Mouse (Mus musculus) T-helper 2 cell (primary cell): ENCODE data around the gene Hoxa11.

Experiments used
- in situ Hi-C: fragments of 300-600 bp; cut with MboI, MseI; formaldehyde crosslinking; loops from one replicate; pipeline ENCODE4 v1.15.1; 2025; ENCODE audit warnings: high pct_unique_total_duplicates

The Hoxa11 gene

GRCm38 (mm10) chr6:52211170-52211935 is 34.3 kb downstream of the Hoxa11 start:
- in situ Hi-C loops, result loop anchor here (5.0 kb wide), 1 partner anchor 194 kb away; no protein-coding TSS in a partner anchor

GRCm38 (mm10) chr6:52209685-52210046 is 35.9 kb downstream of the Hoxa11 start:
- in situ Hi-C loops, result loop anchor here (5.0 kb wide), 1 partner anchor 192 kb away; no protein-coding TSS in a partner anchor

- in situ Hi-C loops, result no loop called here
These were observed 36.5 kb downstream of the Hoxa11 start for GRCm38 (mm10) chr6:52208868-52209684.

- in situ Hi-C loops, result no loop called here
These were observed 37.3 kb downstream of the Hoxa11 start, which contains the start of gene Hoxa6 for GRCm38 (mm10) chr6:52208072-52208867. Gene Hoxa6 (minus strand): TSS chr6:52208722.

GRCm38 (mm10) chr6:52207684-52207976 is 38.0 kb downstream of the Hoxa11 start:
- in situ Hi-C loops, result no loop called here

GRCm38 (mm10) chr6:52206882-52207683 is 38.5 kb downstream of the Hoxa11 start:
- in situ Hi-C loops, result no loop called here

GRCm38 (mm10) chr6:52205638-52206621 is 39.7 kb downstream of the Hoxa11 start:
- in situ Hi-C loops, result no loop called here

- in situ Hi-C loops, result no loop called here
These were observed 40.4 kb downstream of the Hoxa11 start for GRCm38 (mm10) chr6:52205221-52205620.

GRCm38 (mm10) chr6:52204050-52204752 is 41.4 kb downstream of the Hoxa11 start, which contains the start of gene Hoxa5:
Gene Hoxa5 (minus strand): TSS chr6:52204587.
- in situ Hi-C loops, result no loop called here

- in situ Hi-C loops, result no loop called here
These were observed 42.1 kb downstream of the Hoxa11 start for GRCm38 (mm10) chr6:52203371-52204049.

- in situ Hi-C loops, result no loop called here
These were observed 42.6 kb downstream of the Hoxa11 start for GRCm38 (mm10) chr6:52203121-52203370.

GRCm38 (mm10) chr6:52202362-52203120 is 43.1 kb downstream of the Hoxa11 start:
- in situ Hi-C loops, result no loop called here

- in situ Hi-C loops, result no loop called here
These were observed 44.3 kb downstream of the Hoxa11 start for GRCm38 (mm10) chr6:52201269-52201668.

- in situ Hi-C loops, result no loop called here
These were observed 44.8 kb downstream of the Hoxa11 start for GRCm38 (mm10) chr6:52200751-52201250.

GRCm38 (mm10) chr6:52200073-52200750 is 45.4 kb downstream of the Hoxa11 start:
- in situ Hi-C loops, result no loop called here

- in situ Hi-C loops, result no loop called here
These were observed 48.3 kb downstream of the Hoxa11 start for GRCm38 (mm10) chr6:52197271-52197670.

- in situ Hi-C loops, result no loop called here
These were observed 48.8 kb downstream of the Hoxa11 start for GRCm38 (mm10) chr6:52196811-52197210.
